Mouse (Mus musculus) heart, embryonic 13.5 days (tissue): ENCODE measurements around the gene Btbd35f11. TPM values are rescaled to one million over a fixed set of nuclear protein-coding genes. Genes with fewer than 3 reads are reported as not detected.
"Not testable (repeated sequence)": the region's sequence is repeated elsewhere in the genome, so short reads cannot be mapped to it uniquely, and the experiment has no call there.

Experiments
- ATAC-seq: fragments of 200-750 bp; cut with Nextera tagmentation; 2 replicates; pipeline ENCODE4 v1.8.0; 2017; ENCODE audit warnings: moderate TSS enrichment; ENCODE audit not compliant: insufficient number of reproducible peaks, low FRiP score, low TSS enrichment; ENCODE audit errors: extremely low read depth
- H3K27ac ChIP-seq: fragments of 300-500 bp; sonication (generic); replicated peaks from 2 replicates; pipeline ENCODE4 v1.5.1; 2015; ENCODE audit warnings: moderate library complexity, mild to moderate bottlenecking, inconsistent platforms
- H3K27me3 ChIP-seq: fragments of 300-500 bp; sonication (generic); replicated peaks from 2 replicates; pipeline ENCODE4 v1.6.1; 2015; ENCODE audit warnings: mild to moderate bottlenecking, inconsistent platforms
- H3K36me3 ChIP-seq: fragments of 300-500 bp; sonication (generic); 2 replicates; pipeline ENCODE4 v1.6.1; 2015; ENCODE audit warnings: mild to moderate bottlenecking, inconsistent platforms
- H3K4me1 ChIP-seq: fragments of 300-500 bp; sonication (generic); 2 replicates; pipeline ENCODE4 v1.6.1; 2015; ENCODE audit warnings: inconsistent platforms
- H3K4me2 ChIP-seq: fragments of 300-500 bp; sonication (generic); 2 replicates; pipeline ENCODE4 v1.6.1; 2015; ENCODE audit warnings: inconsistent platforms, mild to moderate bottlenecking, moderate library complexity
- H3K4me3 ChIP-seq: fragments of 300-500 bp; sonication (generic); 2 replicates; pipeline ENCODE4 v1.5.1; 2015; ENCODE audit warnings: moderate library complexity, mild to moderate bottlenecking, inconsistent platforms
- H3K9ac ChIP-seq: fragments of 300-500 bp; sonication (generic); 2 replicates; pipeline ENCODE4 v1.6.1; 2015; ENCODE audit warnings: inconsistent platforms, mild to moderate bottlenecking, moderate library complexity
- H3K9me3 ChIP-seq: fragments of 300-500 bp; sonication (generic); 2 replicates; pipeline ENCODE4 v1.6.1; 2016; ENCODE audit warnings: inconsistent platforms
- WGBS: fragments of 180-500 bp; shearing (Covaris S2); methylation state at CpG from one replicate; pipeline ENCODE4 v1.1.7; 2015; ENCODE audit warnings: mixed read lengths; 5-methylcytosine and 5-hydroxymethylcytosine counted together
- polyA plus RNA-seq: library from polyadenylated mRNA; unstranded; fragments of >200 nt; fragmentation: Nextera tagmentation; extraction: Ambion mirVana; gene quantifications from 2 replicates; pipeline ENCODE4 v1.2.1, GENCODE M21; 2015

The Btbd35f11 gene
- not detected in 2 replicates for polyA plus RNA-seq

- not testable (repeated sequence) for H3K27me3 ChIP-seq, H3K9me3 ChIP-seq, H3K4me3 ChIP-seq, H3K9ac ChIP-seq, H3K4me1 ChIP-seq, H3K27ac ChIP-seq, ATAC-seq, H3K36me3 ChIP-seq, H3K4me2 ChIP-seq
- WGBS: 47% methylated on average over 2 of the region's 3 CpGs
Measured at GRCm38 (mm10) chrX:3443590-3443989, at the start of gene Btbd35f11. Gene Btbd35f11 (minus strand): TSS chrX:3443690.

GRCm38 (mm10) chrX:3409946-3410345 is 33.5 kb downstream of the Btbd35f11 start:
- WGBS: 60% methylated on average over 1 of the region's 2 CpGs
- not testable (repeated sequence) for H3K4me1 ChIP-seq, H3K4me2 ChIP-seq, H3K27ac ChIP-seq, H3K4me3 ChIP-seq, ATAC-seq, H3K36me3 ChIP-seq, H3K9ac ChIP-seq, H3K27me3 ChIP-seq, H3K9me3 ChIP-seq

Other genes with a start within 250 kb of the Btbd35f11 start
- gene Btbd35f24, start 247.9 kb downstream of the Btbd35f11 start, polyA plus RNA-seq: not detected in 2 replicates